Mouse (Mus musculus): ENCODE results near the gene Zmym2.
"Not testable (repeated sequence)": the region's sequence is repeated elsewhere in the genome, so short reads cannot be mapped to it uniquely, and the experiment has no call there.

The Zmym2 gene

DNA sequence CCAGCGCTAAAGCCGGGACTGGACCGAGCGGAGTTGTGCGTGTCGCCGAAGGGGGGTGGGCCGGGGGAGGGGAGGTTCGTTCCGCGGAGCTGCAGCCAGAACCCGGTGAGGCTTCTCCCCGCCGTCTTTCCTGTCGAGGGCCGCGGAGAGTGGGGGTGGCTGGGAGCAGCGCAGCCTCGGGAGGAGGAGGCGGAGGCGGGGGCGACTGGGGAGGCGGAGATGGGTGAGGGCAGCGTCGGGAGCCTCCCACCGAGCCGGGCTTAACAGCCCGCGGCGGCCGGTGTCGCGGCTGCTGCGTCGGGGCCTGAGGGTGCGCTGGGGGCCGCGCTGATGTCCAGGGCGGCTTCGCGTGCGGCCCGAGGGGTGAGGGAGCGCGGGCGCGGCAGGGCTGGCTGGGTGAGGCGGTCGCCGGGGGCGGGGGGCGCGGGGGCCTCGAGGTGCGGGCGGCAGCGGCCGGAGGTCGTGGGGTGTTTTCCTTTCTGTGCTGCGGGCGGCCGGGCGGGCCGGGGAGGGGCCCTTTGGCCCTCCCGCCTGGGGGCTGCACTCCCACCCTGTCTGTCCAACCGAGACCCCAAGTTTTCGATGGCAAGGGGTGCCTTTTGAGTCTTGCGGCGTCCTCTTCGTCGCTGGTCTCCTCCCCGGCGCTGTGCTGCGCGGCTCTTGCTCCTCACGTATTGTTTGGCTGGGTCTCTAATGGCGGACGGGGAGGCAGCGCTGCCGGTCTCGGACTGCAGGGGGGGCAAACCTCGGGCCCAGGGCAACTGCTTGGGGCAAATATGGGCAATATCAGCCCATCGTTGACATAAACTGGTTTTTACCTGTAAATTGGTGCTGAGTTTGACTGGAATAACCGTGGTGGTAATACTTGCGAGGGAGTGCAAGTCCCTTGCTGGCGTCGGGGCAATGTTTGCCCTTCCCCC, at the start of gene Zmym2:
Gene Zmym2, plus strand, starts transcription at position 60 of the 920 bp plus-strand sequence.
- DNase-seq = peak; percentile 76

DNA sequence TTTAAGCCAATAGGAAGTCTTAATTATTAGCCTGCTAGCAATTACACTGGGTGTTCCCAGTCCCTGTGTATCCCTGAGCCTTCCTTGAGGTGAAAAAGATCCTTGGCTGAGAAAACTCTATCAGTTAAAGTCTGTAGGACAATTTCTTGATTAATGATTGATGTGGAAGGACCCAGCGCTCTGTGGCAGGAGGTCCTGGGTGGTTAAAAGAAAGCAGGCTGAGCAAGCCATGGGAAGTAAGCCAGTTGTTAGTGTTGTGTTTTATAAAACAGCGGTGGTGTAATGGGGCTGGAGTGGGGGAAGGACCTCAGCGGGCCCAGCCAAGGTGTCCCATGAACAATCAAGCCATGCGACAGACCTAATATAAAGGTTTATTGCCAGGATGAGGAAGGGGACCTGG, 42.4 kb upstream of the Zmym2 start:
- DNase-seq = no peak

DNA sequence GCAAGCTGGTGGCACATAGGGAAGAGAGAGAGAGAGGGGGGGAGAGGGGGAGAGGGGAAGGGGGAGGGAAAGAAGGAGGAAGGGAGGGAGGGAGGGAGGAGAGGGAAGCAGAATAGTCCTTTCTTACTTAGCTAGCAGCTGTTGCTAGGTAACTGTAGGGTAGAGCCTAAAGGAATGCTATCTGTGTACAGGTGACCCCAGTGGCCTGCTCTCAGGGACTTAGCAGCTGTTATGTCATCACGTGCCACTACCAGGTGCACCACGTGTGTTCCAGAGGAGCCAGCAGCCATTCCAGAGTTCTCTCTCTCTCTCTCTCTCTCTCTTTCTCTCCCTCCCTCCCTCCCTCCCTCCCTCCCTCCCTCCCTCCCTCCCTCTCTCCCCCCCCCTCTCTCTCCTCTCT, 41.9 kb upstream of the Zmym2 start:
- no peak for DNase-seq

DNA sequence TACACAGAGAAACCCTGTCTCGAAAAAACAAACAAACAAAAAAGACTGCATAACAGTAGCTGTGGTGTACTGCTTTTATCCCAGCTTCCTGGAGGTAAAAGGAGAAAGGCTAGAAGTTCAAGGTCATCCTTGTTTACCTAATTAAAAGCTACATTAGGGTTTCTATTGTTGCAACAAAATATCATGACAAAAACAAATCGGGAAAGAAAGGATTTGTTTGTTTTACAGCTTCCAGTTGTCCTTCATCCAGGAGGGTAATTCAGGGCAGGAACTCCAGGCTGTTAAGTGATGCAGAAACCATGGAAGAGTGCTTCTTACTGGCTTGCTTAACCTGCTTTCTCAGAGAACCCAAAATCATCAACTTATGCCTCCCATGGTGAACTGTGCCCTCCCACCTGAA, 38.1 kb upstream of the Zmym2 start:
- no peak for DNase-seq

DNA sequence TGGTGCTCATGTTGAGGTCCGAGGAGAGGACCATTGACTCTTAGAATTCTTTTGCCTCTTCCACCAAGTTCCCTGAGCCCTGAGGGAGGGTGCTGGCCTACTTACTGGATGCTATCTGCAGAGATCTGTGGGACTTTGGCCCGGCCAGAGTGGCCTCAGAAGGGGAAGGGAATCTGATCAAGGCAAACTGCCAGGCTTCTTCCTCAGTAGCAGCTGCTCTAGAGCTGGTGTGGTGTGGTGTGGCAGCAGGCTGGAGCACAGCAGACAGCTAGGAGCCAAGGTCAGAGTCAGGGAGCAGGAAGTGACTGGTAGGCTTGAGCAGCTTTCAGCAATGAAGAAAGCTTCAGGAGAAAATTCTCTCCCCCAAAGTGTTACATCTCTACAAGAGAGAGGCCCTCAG, 36.8 kb upstream of the Zmym2 start:
- DNase-seq = peak; percentile 8

DNA sequence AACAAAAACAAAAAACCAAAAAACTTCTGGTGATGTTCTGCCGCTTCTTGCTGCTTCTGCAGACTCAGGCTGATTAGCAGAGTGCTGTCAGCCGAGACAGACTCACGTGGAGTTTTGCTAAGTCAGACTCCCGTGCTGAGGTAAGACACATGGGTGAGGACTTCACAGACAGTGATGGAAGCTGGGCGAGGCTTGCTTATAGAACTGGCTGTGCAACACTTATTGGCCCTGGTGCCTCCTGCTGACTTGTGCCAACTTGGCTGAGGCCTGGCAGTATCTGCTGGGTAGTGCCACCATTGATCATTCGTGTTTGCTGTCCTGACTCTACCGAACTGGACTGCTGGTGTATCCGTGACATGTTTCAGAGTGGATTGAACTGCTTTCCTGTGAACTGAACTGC, 22.4 kb upstream of the Zmym2 start:
- DNase-seq = no peak

DNA sequence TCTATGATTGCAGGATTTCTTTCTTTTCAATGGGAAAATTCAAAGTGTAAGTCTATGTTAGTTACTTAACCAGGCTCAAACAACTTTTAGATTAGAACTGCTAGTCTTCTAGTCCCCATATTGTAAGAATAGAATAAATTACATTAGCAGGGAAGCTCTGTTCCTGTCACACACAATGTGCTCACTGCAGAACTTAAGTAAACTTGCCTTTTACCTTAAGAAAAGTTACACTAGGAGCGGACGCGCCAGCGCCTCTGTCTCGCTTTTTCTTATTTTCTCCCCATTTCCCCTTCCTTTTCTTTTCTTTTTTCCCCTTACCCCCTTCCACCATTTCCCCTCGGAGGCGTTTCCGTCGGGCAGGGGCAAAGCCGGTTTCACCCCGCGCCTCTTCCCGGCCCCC, 21.8 kb upstream of the Zmym2 start:
- no peak for DNase-seq

DNA sequence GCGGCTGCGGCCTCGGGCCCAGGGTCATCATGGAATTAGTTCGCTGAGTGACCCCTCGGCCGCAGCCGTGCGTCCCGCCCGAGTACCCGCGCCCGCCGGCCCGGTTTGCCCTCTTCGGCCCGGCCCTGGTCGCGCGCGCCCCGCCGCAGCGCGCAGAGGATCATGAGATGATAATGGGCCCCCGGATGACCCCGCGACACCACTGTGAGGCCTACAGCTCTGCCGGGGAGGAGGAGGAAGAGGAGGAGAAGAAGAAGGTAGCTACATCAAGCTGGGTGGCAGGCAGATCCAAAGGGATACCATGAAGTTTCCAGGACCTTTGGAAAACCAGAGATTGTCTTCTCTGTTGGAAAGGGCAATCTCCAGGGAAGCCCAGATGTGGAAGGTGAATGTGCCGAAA, 21.3 kb upstream of the Zmym2 start:
- not testable (repeated sequence) for DNase-seq

DNA sequence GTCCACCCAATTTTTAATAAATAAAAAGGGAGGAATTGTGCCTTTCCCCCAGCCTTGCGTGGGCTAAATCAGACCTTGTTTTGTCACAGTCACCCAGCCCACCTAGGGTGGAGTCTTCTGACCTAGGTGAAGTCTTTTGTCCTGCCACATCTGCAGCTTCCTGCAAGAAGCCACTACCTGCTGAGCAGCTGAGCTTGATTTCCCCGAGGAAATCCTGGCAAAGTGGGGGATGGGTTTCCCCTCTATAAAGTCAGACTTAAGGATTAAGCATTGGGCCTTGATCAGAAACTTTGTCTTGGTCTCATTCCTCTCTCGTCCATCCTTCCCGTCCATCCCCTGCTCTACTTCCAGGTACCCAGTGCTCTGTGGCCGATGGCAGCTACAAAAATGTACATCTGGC, 12.9 kb upstream of the Zmym2 start:
- no peak for DNase-seq

DNA sequence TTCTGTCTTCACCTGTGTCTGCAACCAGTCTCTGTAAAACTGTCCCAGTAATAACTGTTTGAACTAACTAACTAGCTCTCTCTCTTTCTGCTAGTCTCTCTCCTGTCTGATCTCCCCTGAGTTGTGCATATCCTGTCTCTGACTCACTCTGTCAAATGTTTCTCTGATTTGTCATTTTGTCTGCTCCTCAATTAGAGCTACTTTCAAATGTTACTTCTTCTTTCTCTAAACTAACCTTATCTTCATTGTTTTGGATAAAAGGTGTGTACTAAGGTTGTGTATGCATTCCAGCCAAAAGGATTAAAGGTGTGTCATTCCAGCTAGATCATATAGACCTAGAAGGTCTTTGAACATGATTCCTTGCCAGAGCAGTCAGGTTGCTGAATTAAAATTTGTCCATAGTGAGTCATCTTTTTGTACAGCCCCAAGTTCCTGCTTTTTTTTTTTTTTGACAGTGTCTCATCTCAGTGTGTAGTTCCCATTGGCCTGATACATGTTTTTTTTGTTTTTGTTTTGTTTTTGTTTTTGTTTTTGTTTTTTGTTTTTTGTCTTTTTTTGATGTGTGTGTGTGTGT, 10.8 kb upstream of the Zmym2 start:
- DNase-seq = no peak

DNA sequence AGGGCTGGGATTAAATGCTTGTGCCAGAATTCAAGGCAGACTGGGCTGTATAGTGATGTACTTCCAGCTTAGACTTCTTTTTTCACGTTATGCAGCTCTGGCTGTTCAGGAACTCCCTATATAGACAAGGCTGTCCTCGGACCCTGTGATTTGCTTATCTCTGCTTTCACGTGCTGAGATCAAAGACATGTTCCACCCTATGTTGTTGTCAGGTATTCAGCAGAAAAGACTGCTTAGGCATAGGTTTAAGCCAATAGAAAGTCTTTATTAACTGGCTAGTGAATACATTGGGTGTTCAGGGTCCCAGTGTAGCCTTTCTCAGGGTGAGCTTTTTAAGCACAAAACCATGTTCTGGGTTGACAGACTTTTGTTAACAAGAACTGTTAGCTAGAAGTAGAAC, 5.2 kb upstream of the Zmym2 start:
- DNase-seq = no peak

DNA sequence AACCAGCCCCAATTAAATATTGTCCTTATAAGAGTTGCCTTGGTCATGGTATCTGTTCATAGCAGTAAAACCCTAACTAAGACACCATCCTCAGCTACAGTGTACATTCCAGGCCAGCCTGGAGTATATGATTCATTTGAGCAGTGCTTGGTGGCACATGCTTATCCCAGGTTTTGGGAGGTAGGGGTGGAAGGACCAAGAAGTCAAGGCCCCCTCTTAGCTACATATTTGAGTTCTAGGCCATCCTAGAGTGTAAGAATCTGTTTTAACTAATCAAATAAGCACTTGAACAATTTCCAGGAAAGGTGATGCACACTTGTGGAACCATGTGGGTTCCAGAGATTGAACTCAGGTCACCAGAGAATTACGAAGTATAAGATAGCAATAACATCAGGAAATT, 3.0 kb upstream of the Zmym2 start:
- DNase-seq = no peak

DNA sequence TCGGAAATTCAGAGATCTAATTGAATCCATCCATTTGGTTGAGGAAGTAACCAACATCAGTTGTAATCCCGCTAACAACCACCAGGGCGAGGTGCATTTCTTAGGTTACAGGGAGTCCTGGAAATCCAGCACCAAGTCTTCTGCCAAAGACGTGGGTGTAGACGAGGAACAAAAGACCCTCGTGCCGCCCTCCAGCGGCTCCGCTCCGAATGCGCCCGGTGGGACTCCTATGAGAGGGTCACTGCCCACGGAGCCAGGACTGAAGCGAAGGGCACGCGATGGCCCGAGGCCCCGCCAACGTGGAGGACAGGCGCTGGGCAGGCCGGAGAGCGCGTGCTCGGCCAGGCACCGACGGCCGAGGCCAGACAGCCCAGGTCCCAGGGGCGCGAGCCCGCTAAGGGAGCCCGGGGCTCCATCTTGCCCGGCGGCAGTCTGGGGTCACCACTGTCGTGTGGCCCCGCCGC, 1.1 kb upstream of the Zmym2 start:
- DNase-seq = peak; percentile 89

DNA sequence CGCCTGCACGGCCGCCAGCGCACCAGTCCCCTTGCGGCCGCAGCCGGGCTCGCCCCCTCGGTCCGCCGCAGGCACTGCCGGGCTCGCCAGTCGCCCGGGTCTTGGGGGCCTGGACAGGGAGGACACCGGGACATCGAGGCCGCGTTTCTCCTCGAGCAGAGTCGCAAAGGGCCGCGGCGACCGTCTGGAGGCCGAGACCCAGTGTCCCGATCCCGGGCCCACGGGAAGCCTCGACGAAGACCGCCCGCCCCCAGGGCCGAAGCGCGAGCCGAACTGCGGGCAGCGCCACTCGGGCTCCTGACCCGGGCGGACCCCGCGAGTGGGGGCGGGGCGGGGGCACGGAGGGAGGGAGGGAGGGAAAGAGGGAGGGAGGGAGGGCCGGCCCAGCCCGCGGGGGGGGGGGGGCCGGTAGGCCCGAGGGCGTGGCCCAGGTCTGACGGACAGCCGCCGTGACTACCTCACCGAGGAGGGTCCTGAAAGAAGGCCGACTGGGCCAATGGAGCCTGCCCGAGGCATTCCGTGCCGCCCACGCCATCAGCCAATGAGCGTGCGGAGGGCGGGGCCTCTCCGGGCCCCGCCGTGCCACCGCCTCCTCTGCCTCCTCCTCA, 363 bp upstream of the Zmym2 start:
- DNase-seq = peak; percentile 87

DNA sequence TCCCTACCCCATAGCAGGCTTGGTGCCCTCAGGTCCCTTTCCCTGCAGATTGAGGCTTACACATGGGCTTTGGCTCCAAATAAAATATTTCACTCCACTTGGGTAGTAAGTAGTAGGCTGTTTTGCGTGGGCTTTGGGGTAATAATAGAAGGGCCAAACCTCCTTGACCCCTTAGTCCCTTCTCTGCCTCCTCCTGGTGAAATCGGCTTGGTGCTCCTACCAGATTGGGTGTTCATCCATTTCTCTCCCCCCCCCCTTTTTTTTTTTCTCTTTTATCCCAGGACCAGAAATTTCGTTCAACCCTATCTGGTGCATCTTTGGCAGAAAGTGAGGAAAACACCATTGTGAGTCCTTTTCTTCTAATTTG, 1.0 kb downstream of the Zmym2 start:
- DNase-seq = no peak

DNA sequence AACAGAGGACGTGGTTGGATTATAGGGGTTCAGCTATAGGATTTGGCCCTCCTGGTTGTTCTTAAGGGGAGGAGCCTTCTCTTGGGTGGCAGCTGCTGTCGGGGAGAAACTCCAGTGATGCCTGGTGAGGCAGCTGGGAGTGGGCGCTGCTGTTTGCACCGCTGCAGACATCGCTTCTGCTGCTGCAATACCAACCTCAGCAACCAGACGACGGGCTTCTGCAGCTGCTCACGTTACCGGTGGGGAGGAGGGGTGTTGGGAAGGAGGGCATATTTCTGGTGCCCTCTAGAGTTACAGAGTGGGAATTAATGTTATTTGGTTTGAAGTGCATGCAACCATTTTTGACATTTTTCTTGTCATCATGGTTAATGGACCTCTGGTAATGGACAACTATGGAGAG, 1.4 kb downstream of the Zmym2 start:
- peak; percentile 69 for DNase-seq

DNA sequence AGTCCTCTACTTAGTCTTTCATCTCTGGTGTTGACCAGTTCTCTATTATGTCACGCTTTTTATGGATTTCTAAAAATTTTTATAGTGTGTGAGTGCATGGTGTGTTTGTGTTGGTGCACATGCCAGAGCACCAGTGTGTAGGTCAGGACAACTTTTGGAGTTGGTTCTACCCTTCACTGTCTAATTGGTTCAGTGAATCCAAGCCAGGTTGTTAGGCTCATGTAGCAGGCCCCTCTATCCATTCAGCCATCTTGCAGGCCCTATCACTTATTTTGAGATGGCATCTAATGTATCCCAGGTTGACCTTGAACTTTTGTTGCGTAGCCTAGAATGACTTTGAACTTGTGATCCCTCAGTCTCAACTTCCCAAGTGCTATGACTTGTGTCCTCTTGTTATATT, 2.0 kb downstream of the Zmym2 start:
- no peak for DNase-seq

DNA sequence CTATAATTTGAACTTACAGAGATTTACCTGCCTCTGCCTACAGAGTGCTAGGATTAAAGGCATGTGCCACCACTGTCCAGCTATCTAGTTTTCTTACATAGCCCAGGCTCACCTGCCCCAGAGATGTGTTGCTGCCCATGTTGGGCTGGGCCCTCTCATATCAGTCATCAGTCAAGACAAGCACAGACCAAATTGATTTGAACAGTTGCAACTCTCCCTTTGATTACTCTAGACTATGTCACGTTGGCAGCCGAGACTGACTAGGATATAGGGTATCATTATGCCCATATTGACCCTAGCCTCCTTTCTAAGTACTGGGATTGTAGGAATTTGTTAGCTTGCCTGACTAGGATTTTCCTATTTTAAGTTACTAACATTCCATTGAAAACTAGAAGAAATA, 8.0 kb downstream of the Zmym2 start:
- no peak for DNase-seq

DNA sequence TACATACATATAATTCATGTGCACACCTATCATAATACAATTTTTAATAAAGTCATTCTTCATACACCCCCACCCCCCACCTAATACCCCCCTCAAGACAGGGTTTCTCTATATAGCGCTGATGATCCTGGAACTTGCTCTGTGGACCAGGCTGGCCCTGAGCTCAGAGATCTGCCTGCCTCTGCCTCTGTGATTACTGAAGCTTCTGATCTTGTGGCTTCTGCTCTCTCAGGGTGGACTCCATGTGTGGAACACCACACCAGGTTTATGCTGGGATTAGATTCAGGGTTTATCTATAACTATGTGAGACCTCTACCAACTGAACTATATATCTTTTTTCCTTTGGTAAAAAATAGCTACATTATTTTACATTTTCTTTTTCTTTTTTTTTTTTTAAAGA, 10.1 kb downstream of the Zmym2 start:
- no peak for DNase-seq

DNA sequence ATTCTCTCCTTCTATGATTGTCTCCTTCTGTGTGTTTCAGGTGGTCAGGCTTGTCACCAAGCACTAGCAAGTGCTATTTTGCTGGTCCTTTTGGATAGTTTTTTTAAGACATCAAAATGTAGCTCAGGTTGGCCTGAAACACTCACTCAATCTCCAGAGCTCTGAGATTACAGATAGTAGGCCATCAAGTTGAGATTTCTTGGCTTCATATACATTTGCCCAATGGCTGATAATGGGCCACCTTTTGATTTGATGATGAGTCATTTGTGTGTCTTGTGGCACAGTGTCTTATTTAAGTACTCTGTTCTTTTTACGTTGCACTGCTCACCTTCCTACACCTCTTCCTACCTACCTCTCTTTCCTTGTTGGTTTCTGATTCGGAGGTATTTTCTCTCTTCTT, 11.0 kb downstream of the Zmym2 start:
- no peak for DNase-seq

DNA sequence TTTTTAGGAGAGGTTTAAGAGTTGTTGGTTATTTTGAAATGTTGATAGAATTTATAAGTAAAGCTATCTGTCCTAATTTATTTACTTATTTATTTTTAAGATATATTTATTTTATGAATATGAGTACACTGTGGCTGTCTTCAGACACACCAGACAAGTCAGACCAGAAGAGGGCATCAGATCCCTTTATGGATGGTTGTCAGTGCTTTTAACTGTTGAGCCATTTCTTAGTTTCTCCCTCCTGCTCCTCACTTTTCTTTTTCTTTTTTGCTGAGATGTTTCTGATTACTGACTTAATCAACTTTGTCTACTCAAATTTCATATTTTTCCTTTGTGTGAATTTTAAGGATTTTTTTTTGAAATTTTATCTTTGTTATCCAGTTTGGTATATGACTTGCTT, 13.2 kb downstream of the Zmym2 start:
- no peak for DNase-seq

DNA sequence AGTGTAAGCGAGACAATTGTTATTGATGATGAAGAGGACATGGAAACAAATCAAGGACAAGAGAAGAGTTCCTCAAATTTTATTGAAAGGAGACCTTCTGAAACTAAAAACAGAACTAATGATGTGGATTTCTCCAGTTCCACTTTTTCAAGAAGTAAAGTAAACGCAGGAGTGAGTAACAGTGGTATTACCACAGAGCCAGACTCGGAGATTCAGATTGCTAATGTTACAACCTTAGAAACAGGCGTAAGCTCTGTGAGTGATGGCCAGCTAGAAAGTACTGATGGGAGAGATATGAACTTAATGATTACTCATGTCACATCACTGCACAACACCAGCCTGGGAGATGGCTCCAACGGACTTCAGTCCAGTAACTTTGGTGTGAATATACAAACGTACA, 16.6 kb downstream of the Zmym2 start:
- no peak for DNase-seq

DNA sequence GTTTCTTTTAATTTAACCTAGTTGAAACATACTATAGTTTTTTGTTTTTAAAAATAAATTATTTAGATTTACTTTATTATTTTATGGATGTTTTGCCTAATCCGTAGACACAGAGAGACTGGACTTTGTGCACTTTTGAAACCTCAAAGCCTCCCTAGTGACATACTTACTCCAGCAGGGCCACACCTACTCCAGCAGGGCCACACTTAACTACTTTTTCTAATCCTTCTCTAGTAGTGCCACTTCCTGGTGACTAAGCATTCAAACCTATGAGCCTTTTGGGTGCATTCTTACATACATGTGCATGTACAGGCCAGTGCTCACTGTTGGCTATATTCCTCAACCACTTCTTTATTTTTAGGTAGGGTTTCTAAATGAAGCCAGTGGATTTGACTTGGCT, 19.2 kb downstream of the Zmym2 start:
- no peak for DNase-seq

DNA sequence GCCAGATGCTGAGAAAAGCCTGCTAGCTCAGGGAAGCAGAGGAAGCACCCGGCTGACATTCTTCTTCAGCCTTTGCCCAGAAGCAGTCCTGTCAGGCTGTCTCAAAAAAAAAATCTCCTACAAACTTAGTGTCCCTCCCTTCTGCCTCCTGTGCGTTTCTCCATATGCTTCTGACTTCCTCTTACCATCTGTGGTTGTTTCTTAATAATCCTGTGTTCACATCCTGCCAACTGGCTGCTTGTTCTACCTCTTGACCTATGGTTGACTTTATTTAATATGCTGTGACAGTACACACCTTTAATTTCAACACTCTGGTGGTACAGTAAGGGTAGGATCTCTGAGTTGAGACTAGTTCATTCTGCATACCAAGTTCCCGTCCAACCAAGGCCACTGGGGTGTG, 32.1 kb downstream of the Zmym2 start:
- DNase-seq = no peak

Data from lung, postnatal 14 days (tissue).